Mouse (Mus musculus) ES-Bruce4 (cell line): ENCODE results near the gene Slc11a1.

ENCODE experiments used
- CTCF ChIP-seq: IDR thresholded peaks from one replicate; pipeline ENCODE4 v1.8.1; 2011; ENCODE audit warnings: low read depth, low read length
- EP300 ChIP-seq: IDR thresholded peaks from 2 replicates; pipeline ENCODE4 v1.6.1; 2011; ENCODE audit warnings: low read depth, low read length; ENCODE audit not compliant: insufficient read depth
- POLR2A ChIP-seq: IDR thresholded peaks from one replicate; pipeline ENCODE4 v1.8.1; 2011; ENCODE audit warnings: low read length; ENCODE audit not compliant: insufficient read depth

- no peak for TF ChIP-seq POLR2A
- no peak for TF ChIP-seq CTCF
- no peak for TF ChIP-seq EP300
These were observed 8.4 kb downstream of the Slc11a1 start for GRCm38 (mm10) chr1:74383385-74383784.
